Mouse (Mus musculus) bone marrow macrophage, adult 2 months (primary cell): ENCODE results near the gene Med11.

Experiments
- CTCF ChIP-seq: IDR thresholded peaks from 2 replicates; pipeline ENCODE4 v1.5.1; 2012; ENCODE audit warnings: low read depth, mild to moderate bottlenecking, low read length, moderate library complexity
- POLR2A ChIP-seq: IDR thresholded peaks from 2 replicates; pipeline ENCODE4 v1.6.1; 2012; ENCODE audit warnings: mild to moderate bottlenecking, low read depth, low read length, borderline replicate concordance

GRCm38 (mm10) chr11:70502018-70502417 is 50.3 kb downstream of the Med11 start:
- TF ChIP-seq CTCF, result no peak
- TF ChIP-seq POLR2A, result no peak
